Mouse (Mus musculus) megakaryocyte, adult 5-6 weeks (primary cell): ENCODE results near the gene 1110065P20Rik. TPM values are rescaled to one million over a fixed set of nuclear protein-coding genes. Genes with fewer than 3 reads are reported as not detected.

ENCODE experiments used
- ATAC-seq: 2 replicates; pipeline ENCODE4 v1.8.0; 2016; ENCODE audit warnings: mild to moderate bottlenecking, inconsistent platforms; ENCODE audit not compliant: poor library complexity, severe bottlenecking
- total RNA-seq, 2 experiments: library from RNA; stranded (forward) in 1 of 2; stranded (reverse) in 1 of 2; fragments of 153-499, 151-499 nt in 1 of 2; fragments of 221-1000, 200-1000 nt in 1 of 2; gene quantifications; 2 replicates each; pipeline versions ENCODE4 v1.2.3 to v1.2.4; 2015 to 2017

1110065P20Rik gene
- total RNA-seq, 2 experiments from 2014 or later: 1.6 to 5.8 TPM

DNA sequence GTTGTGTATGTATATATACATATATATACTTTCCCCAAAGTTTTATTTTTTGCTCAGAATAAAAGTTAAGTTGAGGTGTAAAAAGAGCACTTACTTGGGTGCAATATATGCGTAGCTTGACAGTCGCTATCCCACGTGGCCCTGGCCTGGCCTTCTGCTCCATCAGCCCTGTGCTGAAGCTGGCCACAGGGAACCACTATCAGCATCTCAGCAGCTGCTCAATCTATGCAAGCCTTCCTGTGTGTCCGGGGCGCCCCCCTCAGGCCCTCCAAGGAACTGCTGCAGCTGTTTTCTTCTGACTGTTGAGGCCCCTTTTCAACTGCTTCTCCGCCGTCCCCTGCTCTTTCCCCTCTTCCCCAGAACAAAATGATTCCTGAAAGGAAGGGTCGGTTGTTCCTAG, 3.4 kb downstream of the 1110065P20Rik start:
- peak; percentile 56 for ATAC-seq

DNA sequence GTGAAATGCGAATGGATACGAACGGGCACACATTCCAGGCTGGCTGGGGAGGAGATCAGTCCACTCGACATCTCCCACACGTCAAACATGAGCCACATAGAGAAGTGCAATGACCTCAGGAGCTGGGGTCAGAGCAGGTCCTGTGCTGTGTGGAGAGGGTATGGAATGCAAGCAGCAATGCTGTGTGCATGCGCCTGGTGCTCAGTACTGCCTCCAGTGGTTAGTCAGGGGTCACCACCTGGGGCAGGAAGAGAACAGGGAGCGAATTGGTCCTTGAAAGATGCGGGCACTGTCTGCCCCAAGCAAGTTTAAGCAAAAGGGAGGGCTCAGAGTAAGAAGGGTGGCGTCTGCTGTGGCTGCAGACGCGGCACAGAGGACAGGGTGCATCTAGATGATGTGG, 7.5 kb downstream of the 1110065P20Rik start:
- ATAC-seq: peak; percentile 77

DNA sequence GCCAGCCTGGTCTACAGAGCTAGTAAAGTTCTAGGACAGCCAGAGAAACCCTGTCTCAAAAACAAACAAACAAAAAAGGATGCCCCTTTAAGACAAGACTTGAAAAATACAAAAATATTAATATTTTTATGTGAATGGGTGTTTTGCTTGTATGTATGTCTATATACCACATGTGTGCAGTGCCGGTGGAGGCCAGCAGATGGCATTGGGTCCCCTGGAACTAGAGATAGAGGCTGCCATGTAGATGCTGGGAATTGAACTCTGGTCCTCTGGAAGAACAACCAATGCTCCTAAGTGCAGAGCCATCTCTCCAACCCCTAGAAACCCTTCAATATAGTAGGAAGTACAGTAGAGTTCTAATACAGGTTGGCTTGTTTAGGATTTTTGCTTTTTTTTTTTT, 10.0 kb downstream of the 1110065P20Rik start:
- ATAC-seq: no peak

DNA sequence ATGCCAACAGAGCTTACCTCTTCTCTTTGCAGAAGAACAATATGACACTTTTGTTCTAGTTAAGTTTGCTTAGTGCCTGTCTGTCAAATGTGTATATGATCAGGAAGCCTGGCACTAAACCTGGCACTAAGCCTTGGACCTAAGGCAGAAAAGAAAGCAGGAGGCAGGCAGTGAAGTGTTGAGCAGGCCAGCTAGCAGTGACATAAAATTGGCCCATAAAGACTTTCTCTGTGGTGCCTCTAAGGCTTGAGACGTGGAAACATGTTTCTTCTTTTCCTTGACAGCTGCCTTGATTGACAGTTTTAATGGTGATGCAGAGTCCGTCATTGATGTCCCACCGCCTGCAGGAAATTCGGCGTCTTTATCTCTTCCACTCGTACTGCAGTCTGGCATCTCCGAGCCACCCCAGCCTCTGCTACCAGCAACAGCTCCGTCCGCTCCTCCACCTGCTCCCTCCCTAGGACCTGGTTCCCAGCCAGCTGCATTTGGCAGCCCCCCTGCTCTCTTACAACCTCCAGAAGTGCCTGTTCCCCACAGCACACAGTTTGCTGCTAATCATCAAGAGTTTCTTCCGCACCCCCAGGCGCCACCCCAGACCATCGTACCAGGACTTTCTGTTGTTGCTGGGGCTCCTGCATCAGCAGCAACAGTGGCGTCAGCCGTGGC, 12.8 kb downstream of the 1110065P20Rik start:
- ATAC-seq: no peak

DNA sequence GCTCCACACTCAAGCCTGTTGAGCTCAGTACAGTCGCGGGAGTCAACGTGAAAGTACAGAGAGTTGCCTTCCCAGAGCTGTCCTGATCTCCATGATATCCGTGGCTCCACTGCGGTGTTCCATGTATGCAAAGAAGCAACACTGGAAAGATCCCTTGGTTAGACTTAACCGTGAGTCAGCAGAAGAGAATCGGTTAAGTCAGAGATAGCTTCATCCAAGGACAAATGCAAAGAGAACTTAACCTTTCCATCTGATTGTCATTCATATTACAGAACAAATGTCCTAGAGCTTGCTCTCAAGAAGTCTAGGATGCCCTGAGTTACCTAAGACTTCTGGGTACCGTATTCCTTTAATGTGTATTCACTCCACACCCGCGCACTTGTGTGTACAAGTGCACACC, 18.2 kb downstream of the 1110065P20Rik start:
- ATAC-seq: no peak

DNA sequence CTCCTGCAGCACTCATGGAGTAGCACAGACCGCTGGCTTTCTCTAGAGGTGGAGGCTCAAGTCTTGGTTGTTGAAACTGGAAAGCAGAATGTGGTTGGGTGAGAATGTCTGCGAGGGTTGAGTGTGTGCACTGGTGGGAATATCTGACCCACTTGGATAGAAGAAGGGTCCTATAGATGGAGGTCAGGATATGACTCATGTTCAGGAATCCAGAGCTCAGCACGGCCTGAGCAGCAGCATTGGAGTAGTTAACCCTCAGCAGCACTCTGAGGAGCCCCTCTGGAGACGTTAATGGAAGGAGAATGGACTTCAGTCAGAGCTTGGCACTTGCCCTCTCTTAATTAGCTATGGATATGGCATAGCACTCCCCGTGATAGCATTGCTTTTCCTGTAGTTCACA, 21.3 kb downstream of the 1110065P20Rik start:
- no peak for ATAC-seq

DNA sequence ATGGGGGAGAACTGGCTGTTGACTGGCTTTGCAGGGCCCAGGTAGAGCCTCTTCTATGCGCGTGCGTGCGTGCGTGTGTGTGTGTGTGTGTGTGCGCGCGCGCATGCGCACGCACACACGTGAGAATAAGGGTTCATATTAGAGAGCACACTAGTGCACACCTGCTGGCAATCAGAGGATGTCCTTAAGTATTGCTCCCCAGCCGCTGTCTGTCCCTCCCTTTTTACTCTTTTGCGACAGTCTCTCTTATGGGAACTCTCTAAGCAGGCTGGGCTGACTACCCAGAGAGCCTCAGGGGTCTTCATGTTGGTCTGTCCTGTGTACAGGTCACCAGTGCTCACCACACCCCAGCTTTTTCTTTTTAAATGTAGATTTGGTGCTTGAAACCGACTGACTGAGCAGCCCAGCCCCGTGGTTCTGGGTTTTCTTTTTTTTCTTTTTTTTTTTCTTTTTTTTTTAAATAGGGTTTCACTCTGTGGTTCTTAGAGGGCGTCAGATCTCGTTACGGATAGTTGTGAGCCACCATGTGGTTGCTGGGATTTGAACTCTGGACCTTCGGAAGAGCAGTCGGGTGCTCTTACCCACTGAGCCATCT, 25.5 kb downstream of the 1110065P20Rik start:
- ATAC-seq: no peak

DNA sequence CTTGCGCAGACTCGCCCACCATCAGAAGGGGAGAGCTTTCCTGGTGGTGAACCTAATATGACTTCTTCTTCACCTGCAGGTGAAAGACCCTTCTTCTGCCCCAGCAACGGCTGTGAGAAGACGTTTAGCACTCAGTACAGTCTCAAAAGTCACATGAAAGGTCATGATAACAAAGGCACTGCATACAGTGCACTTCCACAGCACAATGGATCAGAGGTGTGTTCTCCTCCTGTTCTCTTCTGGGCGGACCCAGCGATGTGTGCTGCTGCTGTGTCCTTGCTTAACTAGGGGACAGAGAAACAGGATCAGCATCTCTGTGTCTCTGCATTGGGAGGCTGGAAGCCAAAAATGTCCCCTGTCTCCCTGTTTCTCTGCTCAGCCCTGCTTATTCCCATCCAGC, 26.0 kb downstream of the 1110065P20Rik start:
- ATAC-seq: no peak

DNA sequence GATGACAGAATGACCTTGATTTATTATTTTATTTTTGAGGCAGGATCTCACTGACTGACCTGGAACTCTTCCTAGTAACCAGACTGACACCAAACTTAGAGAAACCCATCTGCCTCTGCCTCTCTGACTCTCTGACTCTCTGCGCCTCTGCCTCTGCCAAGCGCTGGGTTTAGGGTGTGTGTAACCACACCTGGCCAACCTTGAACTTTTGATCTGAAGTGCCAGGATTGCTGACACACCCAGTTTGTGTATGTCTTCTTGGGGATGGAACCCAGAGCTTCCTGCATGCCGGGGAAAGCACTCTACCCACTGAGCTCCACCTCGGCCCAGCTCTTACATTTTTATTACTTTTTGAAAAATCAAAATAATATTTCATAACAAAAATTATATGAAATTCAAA, 32.2 kb downstream of the 1110065P20Rik start:
- ATAC-seq: no peak

DNA sequence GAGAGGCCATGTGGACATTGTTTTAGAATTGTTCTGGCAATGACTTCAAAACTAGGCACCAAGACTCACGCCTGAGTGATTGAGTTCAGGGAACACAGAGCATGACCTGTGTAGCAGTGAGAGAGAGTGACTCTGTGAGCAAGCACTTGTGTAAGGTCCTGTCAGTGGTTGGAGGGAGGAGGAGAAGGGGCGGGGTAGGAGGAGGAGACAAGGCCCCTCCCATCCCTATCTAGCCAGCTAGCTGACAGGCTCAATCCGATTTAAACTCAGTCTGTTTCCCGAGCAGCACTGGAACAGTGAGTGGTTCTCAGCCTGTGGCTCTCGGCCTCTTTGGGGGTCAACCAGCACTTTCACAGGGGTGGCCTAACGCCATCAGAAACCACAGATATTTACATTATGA, 33.2 kb downstream of the 1110065P20Rik start:
- ATAC-seq: peak; percentile 95

DNA sequence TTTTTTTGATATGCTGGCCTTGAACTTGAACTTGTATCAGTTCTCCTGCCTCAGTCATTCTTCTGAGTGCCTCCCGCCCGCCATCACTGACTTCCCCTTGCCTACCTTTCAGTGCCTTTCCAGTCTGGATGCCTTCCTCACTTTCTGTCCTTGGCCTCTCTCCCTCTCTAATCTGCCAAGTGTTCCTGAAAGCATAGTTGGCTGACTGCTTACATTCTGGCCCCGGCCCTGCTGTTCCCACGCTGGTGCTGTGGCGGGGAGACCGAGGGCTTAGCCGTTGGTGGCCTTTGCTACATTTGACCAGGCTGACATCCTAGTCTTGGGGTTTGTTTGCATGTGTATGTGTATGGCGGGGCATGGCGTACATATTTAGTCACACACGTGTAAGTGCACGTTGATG, 35.1 kb downstream of the 1110065P20Rik start:
- no peak for ATAC-seq

DNA sequence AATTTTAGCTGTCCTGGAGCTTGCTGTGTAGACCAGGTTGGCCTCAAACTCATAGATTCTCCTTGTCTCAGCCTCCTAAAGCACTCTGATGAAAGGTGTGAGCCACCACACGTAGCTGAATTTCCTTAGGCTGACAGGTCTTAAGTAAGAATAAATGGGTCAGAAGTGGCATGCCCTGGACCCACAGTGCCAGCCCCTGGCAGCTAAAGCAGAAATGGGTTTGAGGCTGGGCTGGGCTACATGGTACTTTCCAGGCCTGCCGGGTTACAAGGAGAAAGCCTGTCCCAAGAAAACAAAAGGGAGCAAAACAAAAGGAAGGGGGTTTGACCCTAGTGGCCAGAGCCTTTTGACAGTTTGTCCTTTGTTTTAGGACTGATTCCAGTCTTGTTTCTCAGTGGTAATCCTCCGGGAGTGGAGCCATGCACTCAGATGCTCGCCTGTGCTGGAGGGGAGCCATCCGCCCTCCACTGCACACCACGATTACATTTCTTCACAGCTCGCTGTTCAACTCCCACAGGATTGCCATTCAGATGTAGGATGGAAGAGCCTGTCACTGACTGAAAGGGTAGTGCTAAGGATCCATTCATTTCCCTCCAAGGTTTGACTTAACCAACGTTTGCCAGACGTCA, 39.5 kb downstream of the 1110065P20Rik start:
- ATAC-seq: no peak

DNA sequence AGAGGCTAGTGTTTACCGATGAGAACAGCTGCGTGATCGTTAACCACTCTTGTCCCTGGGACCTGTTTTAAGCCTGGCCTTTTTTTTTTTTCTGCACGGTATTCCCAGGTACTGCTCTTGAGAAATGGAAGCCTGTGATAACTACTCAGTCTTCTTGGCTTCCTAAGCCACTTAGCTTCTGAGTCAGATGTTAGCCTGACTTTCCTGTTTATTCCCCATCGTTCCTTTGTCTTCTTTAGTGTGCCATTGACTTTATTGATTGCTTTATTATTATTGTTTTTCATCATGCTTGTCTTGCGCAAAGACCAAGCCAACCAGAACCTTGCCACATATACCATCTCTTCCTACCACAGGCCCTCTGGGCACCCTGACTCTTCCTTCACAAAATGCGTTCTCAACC, 40.9 kb downstream of the 1110065P20Rik start:
- no peak for ATAC-seq

DNA sequence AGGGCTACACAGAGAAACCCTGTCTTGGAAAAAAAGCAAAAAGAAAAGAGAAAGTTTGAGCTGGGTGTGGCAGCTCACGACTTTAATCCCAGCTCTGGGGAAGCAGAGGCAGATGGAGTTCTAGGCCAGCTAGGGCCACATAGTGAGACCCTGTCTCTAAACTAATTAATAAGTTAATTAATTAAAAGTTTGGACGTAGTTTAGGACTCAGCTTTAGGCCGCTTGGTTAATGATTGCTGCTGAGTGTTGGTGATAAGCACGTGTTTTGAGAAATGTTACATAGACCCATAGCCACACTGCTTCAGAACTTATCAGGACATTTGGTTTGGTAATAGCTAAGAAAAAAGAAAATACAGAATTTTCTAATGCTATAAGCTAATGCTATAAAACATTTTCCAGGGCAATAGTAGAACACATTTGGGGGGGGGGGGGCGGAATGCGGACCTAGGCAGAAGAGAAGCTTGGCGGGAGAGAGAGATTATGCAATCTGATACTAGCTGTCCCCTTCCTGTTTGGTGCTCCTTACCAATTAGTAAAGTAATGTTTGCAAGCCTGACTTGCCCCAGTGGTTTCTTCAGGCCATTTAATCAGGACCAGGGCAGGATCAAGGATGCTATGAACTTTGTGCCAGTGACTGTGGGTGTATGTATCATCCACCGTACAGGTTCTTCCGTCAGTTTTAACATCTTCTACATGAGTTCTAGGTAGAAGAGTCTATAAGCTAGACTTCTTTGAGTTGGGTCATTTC, 41.7 kb downstream of the 1110065P20Rik start:
- ATAC-seq: peak; percentile 38

DNA sequence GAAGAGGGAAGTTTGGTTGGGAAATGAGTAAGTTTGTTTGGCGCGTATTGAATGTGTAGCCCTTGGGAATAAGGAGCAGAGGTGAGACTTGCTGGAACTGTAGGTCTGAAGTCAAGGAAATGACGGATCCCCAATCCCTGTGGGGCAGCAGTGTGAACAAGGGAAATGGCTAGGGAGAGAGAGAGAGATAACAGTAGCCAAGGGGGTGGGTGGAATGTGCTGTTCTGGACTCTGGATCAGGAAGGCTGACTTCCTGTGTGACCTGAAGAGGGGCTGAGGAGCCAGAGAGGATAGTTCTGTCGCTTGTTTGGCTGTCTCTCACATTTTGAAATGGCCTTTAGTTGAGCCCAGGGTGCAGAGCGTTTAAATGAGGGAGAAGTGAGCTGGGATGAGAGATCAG, 42.5 kb downstream of the 1110065P20Rik start:
- ATAC-seq: no peak

DNA sequence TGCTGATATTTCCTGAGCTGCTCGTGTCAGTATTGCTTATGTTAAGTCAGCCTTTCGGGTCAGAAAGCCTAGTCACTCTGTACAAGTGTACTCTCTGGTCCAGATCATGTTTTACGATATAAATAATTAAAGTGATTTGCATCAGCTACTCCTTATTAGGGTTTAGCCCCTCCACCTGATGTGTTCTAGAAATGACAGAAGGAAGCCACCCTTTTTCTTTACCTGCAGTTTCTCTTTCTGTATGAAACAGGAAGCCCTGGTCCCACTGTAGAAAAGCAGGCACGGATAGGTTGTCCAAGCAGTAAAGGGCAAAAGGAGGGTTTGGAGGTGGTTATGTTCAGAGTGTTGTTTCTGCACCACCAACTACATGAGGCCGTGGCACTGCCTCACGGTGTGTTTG, 47.6 kb downstream of the 1110065P20Rik start:
- ATAC-seq: no peak

DNA sequence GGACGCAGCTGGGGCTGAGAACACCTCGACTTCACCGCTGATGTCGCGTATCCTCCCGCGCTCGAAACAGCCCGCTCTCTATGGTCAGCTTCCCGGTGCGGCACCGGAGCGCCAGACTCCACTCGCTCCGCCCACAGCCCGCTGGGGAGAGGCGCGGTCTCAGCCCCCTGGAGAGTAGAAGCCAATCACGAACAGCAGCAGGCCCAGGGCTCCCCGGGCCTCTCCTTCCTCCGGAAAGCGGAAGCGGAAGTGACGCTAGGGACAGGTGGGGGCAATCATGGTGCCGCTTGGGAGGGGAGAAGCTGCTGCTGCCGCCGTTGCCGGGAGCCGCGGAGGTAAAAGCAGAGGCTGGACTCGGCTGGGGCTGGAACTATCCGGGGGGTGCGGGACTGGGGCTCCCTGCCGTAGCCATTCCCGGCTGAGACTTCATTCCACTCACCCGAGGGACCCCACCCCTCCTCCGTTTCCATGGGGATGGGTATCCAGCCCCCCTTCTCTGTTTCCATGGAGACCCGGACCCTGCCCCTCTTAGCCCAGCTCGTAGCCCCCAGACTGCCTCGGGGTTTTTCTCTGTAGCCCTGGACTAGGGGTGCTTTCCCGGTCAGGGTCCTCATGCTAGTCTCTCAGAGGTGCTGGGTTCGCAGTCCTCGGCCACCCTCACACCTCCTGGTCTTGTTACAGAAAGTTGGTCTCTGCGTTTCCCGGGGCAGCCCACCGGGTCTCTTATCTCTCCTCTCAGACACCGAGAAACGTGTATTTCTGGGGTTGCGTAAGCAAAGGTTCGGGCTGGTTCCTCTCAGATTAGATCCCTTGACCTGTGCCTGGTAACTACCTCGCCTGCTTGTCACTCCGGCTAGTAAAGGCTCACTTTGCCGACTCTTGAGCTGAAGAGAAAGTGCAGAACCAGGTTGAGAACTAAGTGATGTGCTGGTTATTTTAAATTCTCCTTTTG, 48.4 kb downstream of the 1110065P20Rik start:
- peak; percentile 94 for ATAC-seq

DNA sequence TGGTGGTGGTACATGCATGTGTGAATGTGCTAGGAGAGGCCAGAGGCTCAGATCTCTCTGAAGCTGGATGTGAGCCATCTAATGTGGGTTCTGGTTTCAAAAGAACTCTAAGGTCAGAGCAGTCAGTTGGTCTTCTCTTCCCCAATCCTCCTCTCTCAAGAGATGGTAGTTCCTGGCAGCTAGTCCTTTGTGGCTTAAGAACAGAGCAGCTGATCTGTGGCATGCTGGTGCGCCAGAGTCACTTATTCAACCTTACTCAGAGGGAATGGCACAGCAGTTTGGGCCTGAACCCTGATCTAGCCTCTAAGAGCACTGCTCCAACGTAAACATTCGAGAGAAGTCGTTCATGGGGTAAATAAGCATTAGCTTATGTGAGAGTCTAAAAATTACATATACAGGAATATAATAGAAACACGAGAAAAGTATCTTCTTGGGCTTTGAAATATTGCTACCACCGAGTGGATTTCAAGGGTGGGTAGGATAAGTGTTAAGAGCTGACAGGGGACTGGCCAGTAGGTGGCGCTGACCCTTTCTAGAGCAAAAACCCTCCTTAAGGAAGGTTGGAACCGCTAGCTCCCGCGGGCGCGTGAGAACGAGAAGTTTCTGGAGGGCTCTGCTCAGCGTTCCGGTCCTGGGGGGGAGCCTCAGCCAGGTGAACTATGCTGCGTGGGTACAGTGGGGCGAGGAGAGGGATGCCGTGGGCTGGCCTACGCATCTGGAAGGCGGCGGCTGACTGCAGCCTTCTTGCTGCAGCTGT, 49.3 kb downstream of the 1110065P20Rik start, which contains the start of gene Mtf1:
Gene Mtf1 (plus strand): TSS at position 553 of the 757 bp plus-strand sequence.
- ATAC-seq: peak; percentile 72
